Mouse (Mus musculus) liver, postnatal 0 days (tissue): ENCODE results near the gene Unk.

Source experiments
- CTCF ChIP-seq: sonication (generic); IDR thresholded peaks from 2 replicates; pipeline ENCODE4 v1.5.1; 2016; ENCODE audit warnings: antibody characterized with exemption, low read depth
- EP300 ChIP-seq: IDR thresholded peaks from 2 replicates; pipeline ENCODE4 v1.6.1; 2016; ENCODE audit warnings: antibody characterized with exemption, low read depth, mild to moderate bottlenecking

DNA sequence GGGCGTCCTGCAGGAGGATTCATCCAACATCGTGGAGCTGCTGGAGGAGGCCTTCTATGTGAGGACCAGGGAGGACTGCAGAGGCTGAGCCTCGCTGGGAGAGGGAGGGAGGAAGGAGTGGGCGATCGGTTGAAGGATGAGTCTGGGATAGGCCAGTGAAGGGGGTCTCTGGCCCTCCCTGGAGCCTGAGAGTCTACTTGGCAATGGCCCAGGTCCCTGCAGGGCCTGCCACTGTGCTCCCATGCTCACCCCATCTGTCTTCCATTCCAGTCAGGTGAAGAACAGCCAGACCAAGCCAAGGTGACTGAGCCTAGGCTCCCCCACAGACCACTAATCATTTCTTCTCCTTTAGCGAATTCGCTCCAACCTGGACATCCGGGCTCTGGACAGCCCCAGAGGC, 46.8 kb upstream of the Unk start:
- TF ChIP-seq CTCF: no peak
- no peak for TF ChIP-seq EP300
